Mouse (Mus musculus) heart, postnatal 0 days (tissue): ENCODE results near the gene Pygo2. TPM values are rescaled to one million over a fixed set of nuclear protein-coding genes. Genes with fewer than 3 reads are reported as not detected.

ENCODE experiments used
- ATAC-seq: fragments of 200-750 bp; cut with Nextera tagmentation; 2 replicates; pipeline ENCODE4 v1.8.0; 2017; ENCODE audit warnings: low read depth, moderate number of reproducible peaks, moderate library complexity; ENCODE audit not compliant: insufficient read depth
- DNase-seq: peaks from one replicate; pipeline ENCODE4 v3.0.0-alpha.2; 2016; ENCODE audit warnings: low spot score
- H3K27ac ChIP-seq: fragments of 300-500 bp; sonication (generic); 2 replicates; pipeline ENCODE4 v1.5.1; 2014; ENCODE audit warnings: low read depth, mild to moderate bottlenecking
- H3K27me3 ChIP-seq: fragments of 300-500 bp; sonication (generic); 2 replicates; pipeline ENCODE4 v1.6.1; 2014; ENCODE audit warnings: low read length, mixed read lengths; ENCODE audit not compliant: control insufficient read depth, insufficient read depth
- H3K36me3 ChIP-seq: fragments of 300-500 bp; sonication (generic); replicated peaks from 2 replicates; pipeline ENCODE4 v1.6.1; 2014; ENCODE audit warnings: low read length, mixed read lengths; ENCODE audit not compliant: control insufficient read depth, insufficient read depth
- H3K4me1 ChIP-seq: fragments of 300-500 bp; sonication (generic); 2 replicates; pipeline ENCODE4 v1.6.1; 2014; ENCODE audit warnings: antibody characterized with exemption; ENCODE audit not compliant: control insufficient read depth, insufficient read depth
- H3K4me2 ChIP-seq: fragments of 300-500 bp; sonication (generic); 2 replicates; pipeline ENCODE4 v1.6.1; 2014; ENCODE audit warnings: low read depth, mild to moderate bottlenecking, low read length, moderate library complexity
- H3K4me3 ChIP-seq: fragments of 300-500 bp; sonication (generic); 2 replicates; pipeline ENCODE4 v1.5.1; 2014; ENCODE audit warnings: low read depth, low read length
- H3K9ac ChIP-seq: fragments of 300-500 bp; sonication (generic); replicated peaks from 2 replicates; pipeline ENCODE4 v1.6.1; 2014; ENCODE audit warnings: low read depth, low read length, mixed read lengths
- H3K9me3 ChIP-seq: fragments of 300-500 bp; sonication (generic); replicated peaks from 2 replicates; pipeline ENCODE4 v1.6.1; 2016; ENCODE audit warnings: low read length; ENCODE audit not compliant: control insufficient read depth
- CTCF ChIP-seq: IDR thresholded peaks from 2 replicates; pipeline ENCODE4 v1.5.1; 2016; ENCODE audit warnings: antibody characterized with exemption, control low read depth, low read depth
- EP300 ChIP-seq: IDR thresholded peaks from 2 replicates; pipeline ENCODE4 v1.6.1; 2016; ENCODE audit warnings: antibody characterized with exemption, low read depth
- WGBS: fragments of 180-500 bp; shearing (Covaris S2); extraction: QIAGEN DNeasy Blood & Tissue Kit; methylation state at CpG from one replicate; pipeline ENCODE4 v1.1.7; 2014; 5-methylcytosine and 5-hydroxymethylcytosine counted together
- polyA plus RNA-seq: library from polyadenylated mRNA; unstranded; fragments of >200 nt; fragmentation: Nextera tagmentation; extraction: Ambion mirVana; gene quantifications from 2 replicates; pipeline ENCODE4 v1.2.1, GENCODE M21; 2015
- total RNA-seq: library from RNA; depleted of rRNA; stranded (reverse); fragments of >200 nt; gene quantifications from 2 replicates; pipeline ENCODE4 v1.2.3, GENCODE M21; 2014; ENCODE audit warnings: low replicate concordance

The Pygo2 gene
- total and polyA plus RNA-seq, 2 experiments from 2014 or later = 10.4 to 49.8 TPM

- peaks cover 12% of the 10 kb centered on the region for H3K4me1 ChIP-seq
- WGBS = 40% methylated on average over 13 of the region's 13 CpGs
- peak; percentile 69 for DNase-seq
- H3K4me2 ChIP-seq = peak overlapping the region; percentile 70
- no peaks in the 10 kb centered on the region for H3K9me3 ChIP-seq
- TF ChIP-seq CTCF (no peak), EP300 (no peak)
- ATAC-seq = peak; percentile 37; the same call in 1 of the 2 replicates
- peak overlapping the region; percentile 21; the same call in 1 of the 2 replicates for H3K27ac ChIP-seq
- no peak overlapping the region for H3K9ac ChIP-seq
- H3K4me3 ChIP-seq = peak overlapping the region; percentile 54
- no peaks in the 10 kb centered on the region for H3K36me3 ChIP-seq
- H3K27me3 ChIP-seq = no peaks in the 10 kb centered on the region
Measured at GRCm38 (mm10) chr3:89458372-89458964, 28.5 kb downstream of the Pygo2 start.

GRCm38 (mm10) chr3:89458965-89459807, 29.2 kb downstream of the Pygo2 start:
- no peaks in the 10 kb centered on the region for H3K9me3 ChIP-seq
- peak; percentile 74 for DNase-seq
- whole genome bisulfite sequencing = under 1% methylated on average over 36 of the region's 36 CpGs
- peak overlapping the region; percentile 54 for H3K4me3 ChIP-seq
- peak overlapping the region; percentile 54 for H3K9ac ChIP-seq
- no peaks in the 10 kb centered on the region for H3K27me3 ChIP-seq
- peak overlapping the region; percentile 21 for H3K27ac ChIP-seq
- peak; percentile 93 for ATAC-seq
- TF ChIP-seq CTCF (no peak), EP300 (no peak)
- H3K4me1 ChIP-seq = peaks cover 12% of the 10 kb centered on the region
- no peaks in the 10 kb centered on the region for H3K36me3 ChIP-seq
- peak overlapping the region; percentile 70 for H3K4me2 ChIP-seq

GRCm38 (mm10) chr3:89468268-89468667, 38.3 kb downstream of the Pygo2 start:
- no peaks in the 10 kb centered on the region for H3K4me1 ChIP-seq
- TF ChIP-seq EP300 (no peak), CTCF (no peak)
- no peak overlapping the region for H3K9ac ChIP-seq
- H3K4me2 ChIP-seq = no peak overlapping the region
- H3K27ac ChIP-seq = no peak overlapping the region
- H3K9me3 ChIP-seq = no peaks in the 10 kb centered on the region
- 52% methylated on average over 4 of the region's 4 CpGs for WGBS
- no peak overlapping the region for H3K4me3 ChIP-seq
- peaks cover 19% of the 10 kb centered on the region; the same call in 1 of the 2 replicates for H3K36me3 ChIP-seq
- no peak for DNase-seq
- H3K27me3 ChIP-seq = no peaks in the 10 kb centered on the region
- ATAC-seq = no peak

- no peak overlapping the region for H3K9ac ChIP-seq
- no peak overlapping the region for H3K27ac ChIP-seq
- no peak overlapping the region for H3K4me2 ChIP-seq
- ATAC-seq = no peak
- no peak for TF ChIP-seq CTCF
- TF ChIP-seq EP300 = no peak
- no peaks in the 10 kb centered on the region for H3K9me3 ChIP-seq
- no peak overlapping the region for H3K4me3 ChIP-seq
- no peaks in the 10 kb centered on the region for H3K4me1 ChIP-seq
- DNase-seq = no peak
- H3K36me3 ChIP-seq = peaks cover 19% of the 10 kb centered on the region; the same call in 1 of the 2 replicates
- 71% methylated on average over 7 of the region's 7 CpGs for WGBS
- no peaks in the 10 kb centered on the region for H3K27me3 ChIP-seq
Measured at GRCm38 (mm10) chr3:89472280-89472679, 42.3 kb downstream of the Pygo2 start.

- no peaks in the 10 kb centered on the region for H3K9me3 ChIP-seq
- no peaks in the 10 kb centered on the region for H3K27me3 ChIP-seq
- no peak overlapping the region for H3K4me3 ChIP-seq
- no peak for TF ChIP-seq CTCF
- no peak for TF ChIP-seq EP300
- 78% methylated on average over 6 of the region's 6 CpGs for WGBS
- no peak overlapping the region for H3K9ac ChIP-seq
- no peak overlapping the region for H3K4me2 ChIP-seq
- H3K27ac ChIP-seq = no peak overlapping the region
- H3K4me1 ChIP-seq = no peaks in the 10 kb centered on the region
- no peak for DNase-seq
- ATAC-seq = no peak
- H3K36me3 ChIP-seq = peaks cover 5% of the 10 kb centered on the region; the same call in 1 of the 2 replicates
Measured at GRCm38 (mm10) chr3:89473838-89474237, 43.8 kb downstream of the Pygo2 start.
